Mouse (Mus musculus): Measurements from ENCODE around the gene Pgp. TPM values are rescaled to one million over a fixed set of nuclear protein-coding genes. Genes with fewer than 3 reads are reported as not detected.
A peak's percentile ranks its signal among the peaks of the same experiment; 100 is the strongest.
"Not testable (repeated sequence)": the region's sequence is repeated elsewhere in the genome, so short reads cannot be mapped to it uniquely, and the experiment has no call there.

Gene Pgp
- total and polyA plus RNA-seq, 2 experiments from 2014 or later = 74.1 to 94.1 TPM

DNA sequence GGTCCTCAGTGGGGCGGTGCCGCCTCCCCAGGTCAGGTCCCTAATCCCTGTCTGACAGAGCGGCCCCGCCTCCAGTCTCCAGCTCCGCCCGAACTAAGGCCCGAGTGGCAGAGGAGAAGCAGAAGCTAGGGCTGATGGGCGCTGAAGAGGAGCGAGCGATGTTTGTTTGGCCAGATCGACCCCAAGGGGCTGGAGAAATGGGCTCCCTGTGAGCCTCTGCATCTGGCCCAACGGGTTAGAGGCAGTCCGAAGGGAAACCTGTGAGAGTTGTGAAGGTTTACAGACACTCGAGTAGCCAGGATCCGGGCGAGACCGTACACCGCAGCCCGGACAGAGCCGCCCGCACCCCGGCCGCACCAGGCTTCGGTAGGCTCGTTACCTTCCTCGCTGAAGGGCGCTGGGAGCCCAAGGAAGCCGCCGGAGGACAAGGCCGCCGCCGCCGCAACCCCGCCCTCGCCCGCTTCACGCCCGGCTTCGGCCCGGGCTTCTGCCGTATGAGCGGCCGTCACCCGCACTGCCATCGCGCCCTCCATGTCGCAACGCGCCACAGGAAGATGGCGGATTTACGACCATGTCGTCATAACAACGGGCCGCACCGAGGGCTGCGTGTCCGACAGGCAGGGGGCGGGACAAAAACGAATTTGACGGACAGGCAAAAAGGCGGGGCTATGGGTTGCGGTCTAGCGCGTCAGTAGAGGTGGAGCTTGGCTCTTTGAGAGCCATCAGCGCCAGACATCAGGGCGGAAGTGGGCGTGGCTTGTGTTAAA is 15.3 kb upstream of the Pgp start:
- Histone ChIP-seq H3K36me3 (ENCODE audit: insufficient read depth, low read length) (peaks cover 9% of the 10 kb centered on the region), H3K9me3 (ENCODE audit: low read length) (no peaks in the 10 kb centered on the region), H3K4me1 (ENCODE audit: insufficient read depth, low read length) (0 out of 2 replicates have a peak, but pooled peaks cover 8% of the 10 kb centered on the region), H3K27ac (peak overlapping the region; percentile 94), H3K27me3 (ENCODE audit: insufficient read depth, low read length) (no peaks in the 10 kb centered on the region), H3K4me3 (ENCODE audit: low read length) (peak overlapping the region; percentile 78), H3K9ac (replicated peaks; ENCODE audit: low read length) (peak overlapping the region; percentile 89), H3K4me2 (ENCODE audit: low read depth, low read length) (peak overlapping the region; percentile 65)
- TF ChIP-seq CTCF (IDR thresholded peaks at IDR 0.05; ENCODE audit: low read depth) = 0 out of 2 replicates have a peak, but pooled peaks have one; percentile 36
- DNase-seq (ENCODE audit: low spot score) (peak; percentile 100), ATAC-seq (peak; percentile 96)
- under 1% methylated on average over 67 of the region's 67 CpGs for WGBS

- Histone ChIP-seq H3K4me3 (ENCODE audit: low read length) (peak overlapping the region; percentile 78), H3K4me2 (ENCODE audit: low read depth, low read length) (peak overlapping the region; percentile 65), H3K27ac (peak overlapping the region; percentile 36; the same call in 1 of the 2 replicates)
- DNase-seq (ENCODE audit: low spot score); H3K4me1 ChIP-seq (ENCODE audit: insufficient read depth, low read length); H3K27me3 ChIP-seq (ENCODE audit: insufficient read depth, low read length); H3K9ac ChIP-seq (replicated peaks; ENCODE audit: low read length); H3K36me3 ChIP-seq (ENCODE audit: insufficient read depth, low read length); H3K9me3 ChIP-seq (ENCODE audit: low read length); ATAC-seq: not testable (repeated sequence)
- TF ChIP-seq CTCF (IDR thresholded peaks at IDR 0.05; ENCODE audit: low read depth) = peak; percentile 14; the same call in 1 of the 2 replicates
- WGBS = 44% methylated on average over 10 of the region's 10 CpGs
These were observed 14.5 kb upstream of the Pgp start for GRCm38 (mm10) chr17:24455523-24456206.

GRCm38 (mm10) chr17:24461580-24461979 is 8.6 kb upstream of the Pgp start:
- H3K27me3 ChIP-seq (ENCODE audit: insufficient read depth, low read length) = no peaks in the 10 kb centered on the region
- H3K4me3 ChIP-seq (ENCODE audit: low read length) = no peak overlapping the region
- H3K36me3 ChIP-seq (ENCODE audit: insufficient read depth, low read length) = no peaks in the 10 kb centered on the region
- peak; percentile 56 for TF ChIP-seq CTCF (IDR thresholded peaks at IDR 0.05; ENCODE audit: low read depth)
- DNase-seq (ENCODE audit: low spot score) = peak; percentile 49
- 60% methylated on average over 2 of the region's 2 CpGs for WGBS
- H3K27ac ChIP-seq = no peak overlapping the region
- no peak for ATAC-seq
- H3K9me3 ChIP-seq (ENCODE audit: low read length) = no peaks in the 10 kb centered on the region
- no peak overlapping the region for H3K9ac ChIP-seq (replicated peaks; ENCODE audit: low read length)
- no peaks in the 10 kb centered on the region for H3K4me1 ChIP-seq (ENCODE audit: insufficient read depth, low read length)
- H3K4me2 ChIP-seq (ENCODE audit: low read depth, low read length) = no peak overlapping the region

GRCm38 (mm10) chr17:24462932-24463331 is 7.3 kb upstream of the Pgp start:
- Histone ChIP-seq H3K4me2 (ENCODE audit: low read depth, low read length) (no peak overlapping the region), H3K4me1 (ENCODE audit: insufficient read depth, low read length) (no peaks in the 10 kb centered on the region), H3K27me3 (ENCODE audit: insufficient read depth, low read length) (no peaks in the 10 kb centered on the region), H3K4me3 (ENCODE audit: low read length) (no peak overlapping the region), H3K9me3 (ENCODE audit: low read length) (no peaks in the 10 kb centered on the region), H3K27ac (no peak overlapping the region), H3K9ac (replicated peaks; ENCODE audit: low read length) (no peak overlapping the region), H3K36me3 (ENCODE audit: insufficient read depth, low read length) (no peaks in the 10 kb centered on the region)
- ATAC-seq (no peak), DNase-seq (ENCODE audit: low spot score) (no peak)
- TF ChIP-seq CTCF (IDR thresholded peaks at IDR 0.05; ENCODE audit: low read depth) = no peak
- WGBS = 96% methylated on average over 1 of the region's 1 CpGs

- Histone ChIP-seq H3K4me3 (ENCODE audit: low read length) (no peak overlapping the region), H3K36me3 (ENCODE audit: insufficient read depth, low read length) (no peaks in the 10 kb centered on the region), H3K4me1 (ENCODE audit: insufficient read depth, low read length) (no peaks in the 10 kb centered on the region), H3K4me2 (ENCODE audit: low read depth, low read length) (no peak overlapping the region), H3K9me3 (ENCODE audit: low read length) (no peaks in the 10 kb centered on the region), H3K9ac (replicated peaks; ENCODE audit: low read length) (no peak overlapping the region), H3K27me3 (ENCODE audit: insufficient read depth, low read length) (no peaks in the 10 kb centered on the region), H3K27ac (no peak overlapping the region)
- no peak for TF ChIP-seq CTCF (IDR thresholded peaks at IDR 0.05; ENCODE audit: low read depth)
- DNase-seq (ENCODE audit: low spot score) (no peak), ATAC-seq (no peak)
- 62% methylated on average over 6 of the region's 6 CpGs for WGBS
These were observed 6.6 kb upstream of the Pgp start for GRCm38 (mm10) chr17:24463374-24464133.

GRCm38 (mm10) chr17:24468636-24469246 is 1.5 kb upstream of the Pgp start:
- no peak for ATAC-seq
- Histone ChIP-seq H3K4me3 (ENCODE audit: low read length) (no peak overlapping the region), H3K36me3 (ENCODE audit: insufficient read depth, low read length) (0 out of 2 replicates have a peak, but pooled peaks cover 2% of the 10 kb centered on the region), H3K9me3 (ENCODE audit: low read length) (no peaks in the 10 kb centered on the region), H3K4me2 (ENCODE audit: low read depth, low read length) (no peak overlapping the region), H3K27me3 (ENCODE audit: insufficient read depth, low read length) (no peaks in the 10 kb centered on the region), H3K9ac (replicated peaks; ENCODE audit: low read length) (no peak overlapping the region), H3K4me1 (ENCODE audit: insufficient read depth, low read length) (peaks cover 18% of the 10 kb centered on the region), H3K27ac (no peak overlapping the region)
- 89% methylated on average over 5 of the region's 5 CpGs for WGBS
- DNase-seq (ENCODE audit: low spot score) = no peak
- TF ChIP-seq CTCF (IDR thresholded peaks at IDR 0.05; ENCODE audit: low read depth) = no peak

All from hindbrain, postnatal 0 days (tissue).